Mouse (Mus musculus) cerebellum, adult 18-20 months (tissue): ENCODE measurements at regions not wholly inside any gene's neighbourhood (a gene's known extent, or its start where the extent isn't known, plus 50 kb on each side); places are given as distances from the start of the nearest gene placed in this dataset.

Experiments
- DNase-seq, 2 experiments: peaks; one replicate each; pipeline ENCODE4 v3.0.0; 2021

DNA sequence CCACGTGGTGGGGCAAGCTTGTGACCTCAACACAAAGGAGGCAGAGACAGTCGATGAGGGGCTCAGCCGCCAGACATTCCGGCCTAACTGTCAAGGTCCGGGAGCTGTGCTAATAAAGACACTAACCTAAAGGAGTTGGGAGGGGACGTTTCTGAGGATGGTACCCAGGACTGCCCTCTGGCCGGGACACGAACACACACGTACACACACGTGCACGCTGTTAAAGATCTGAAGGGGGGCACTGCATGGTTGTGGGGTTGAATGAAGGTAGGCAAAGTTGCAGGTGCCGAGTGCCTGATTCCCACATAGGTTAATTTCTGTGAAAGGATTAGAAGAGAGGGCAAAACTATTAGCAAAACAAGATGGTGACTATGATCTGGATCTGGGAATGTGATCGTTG lies 65.4 kb upstream of the Mitf start:
- no peak for DNase-seq

DNA sequence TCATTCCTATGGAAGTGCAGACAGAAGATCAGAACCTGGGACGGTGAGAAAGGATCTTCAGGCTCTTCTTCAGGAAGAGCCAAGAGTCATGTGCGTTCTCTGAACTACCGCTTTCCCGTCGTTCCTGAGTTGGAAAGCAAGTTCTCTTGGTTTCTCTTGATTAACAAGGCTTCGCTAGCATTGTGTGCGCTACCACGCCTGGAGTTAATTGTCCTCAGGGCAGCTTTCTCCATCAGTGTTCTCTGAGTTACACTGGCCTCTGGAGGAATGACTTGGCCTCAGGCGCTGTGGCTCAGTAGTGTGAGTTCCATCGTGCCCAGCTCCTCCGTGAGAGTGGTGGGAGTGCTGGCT lies 66.0 kb upstream of the Mitf start:
- no peak for DNase-seq

DNA sequence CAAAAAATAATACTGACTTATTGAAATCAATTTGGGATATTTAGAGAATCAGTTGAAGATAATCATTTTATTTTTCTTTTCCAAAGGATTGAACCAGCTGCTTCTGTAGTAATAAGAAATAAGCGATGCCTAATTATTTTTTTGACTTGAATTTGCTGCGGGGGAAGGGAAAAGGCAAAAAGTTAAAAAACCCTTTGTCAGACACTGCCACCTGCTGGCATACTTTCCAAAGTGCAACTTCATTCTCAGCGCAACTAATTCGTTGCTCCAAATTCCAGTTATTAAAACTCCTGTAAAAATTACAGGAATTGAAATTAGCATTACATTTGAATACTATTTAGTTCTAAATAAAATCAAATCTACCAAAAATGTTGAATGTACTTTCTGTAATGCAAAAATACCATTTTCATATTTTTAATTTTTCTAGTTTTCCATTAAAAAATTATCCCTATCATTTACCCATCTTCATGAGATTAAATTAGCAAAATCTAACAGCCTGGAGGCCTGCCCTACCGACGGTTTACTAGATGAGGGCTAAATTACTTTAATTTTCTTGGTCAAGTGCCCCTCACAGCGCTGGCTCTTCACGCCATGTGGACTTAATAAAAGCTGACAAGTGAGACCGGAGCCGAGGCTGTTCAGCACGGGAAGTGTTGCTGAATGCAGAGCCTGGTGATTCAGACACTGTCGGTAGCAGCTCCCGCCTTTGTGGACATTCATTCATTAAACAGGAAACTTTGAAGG lies 66.6 kb upstream of the Mitf start:
- peak; percentile 19 to 57 for DNase-seq

DNA sequence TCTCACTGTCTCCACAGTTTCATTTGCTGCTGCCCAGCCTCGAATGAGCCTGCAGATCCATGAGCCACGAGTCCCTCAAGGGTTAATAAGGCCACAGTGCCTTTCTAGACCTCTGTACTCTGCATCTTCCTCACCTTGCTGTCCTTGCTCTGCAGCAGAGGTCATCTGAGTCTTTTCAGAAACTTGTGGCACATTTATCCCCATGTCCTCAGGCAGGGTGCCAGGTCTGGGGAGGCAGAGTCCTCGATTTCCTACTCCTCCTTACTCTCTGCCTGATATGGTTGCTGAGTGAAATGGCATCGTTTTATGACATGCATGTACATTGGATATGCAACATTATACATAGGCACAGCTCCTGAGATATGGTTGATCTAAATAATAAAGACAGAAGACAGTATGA lies 68.0 kb upstream of the Mitf start:
- DNase-seq: no peak

DNA sequence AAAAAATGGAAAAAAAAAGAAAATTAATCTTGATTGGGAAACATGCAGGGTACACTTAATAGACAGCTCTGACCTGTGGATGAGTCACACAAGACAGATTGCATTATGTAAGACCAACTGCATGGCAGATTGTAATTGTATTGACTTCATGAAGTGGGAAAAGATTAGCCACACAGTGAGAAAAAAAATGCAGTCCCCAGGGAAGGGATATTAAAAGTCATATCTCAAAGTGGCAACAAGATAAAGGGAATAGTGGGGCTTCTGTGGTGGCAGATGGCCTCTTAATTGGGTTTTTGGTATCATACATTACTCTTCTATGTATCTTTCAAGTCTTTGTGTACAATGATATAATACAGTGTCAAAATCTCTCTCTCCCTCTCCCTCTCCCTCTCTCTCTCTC lies 76.0 kb upstream of the Mitf start:
- DNase-seq: no peak

DNA sequence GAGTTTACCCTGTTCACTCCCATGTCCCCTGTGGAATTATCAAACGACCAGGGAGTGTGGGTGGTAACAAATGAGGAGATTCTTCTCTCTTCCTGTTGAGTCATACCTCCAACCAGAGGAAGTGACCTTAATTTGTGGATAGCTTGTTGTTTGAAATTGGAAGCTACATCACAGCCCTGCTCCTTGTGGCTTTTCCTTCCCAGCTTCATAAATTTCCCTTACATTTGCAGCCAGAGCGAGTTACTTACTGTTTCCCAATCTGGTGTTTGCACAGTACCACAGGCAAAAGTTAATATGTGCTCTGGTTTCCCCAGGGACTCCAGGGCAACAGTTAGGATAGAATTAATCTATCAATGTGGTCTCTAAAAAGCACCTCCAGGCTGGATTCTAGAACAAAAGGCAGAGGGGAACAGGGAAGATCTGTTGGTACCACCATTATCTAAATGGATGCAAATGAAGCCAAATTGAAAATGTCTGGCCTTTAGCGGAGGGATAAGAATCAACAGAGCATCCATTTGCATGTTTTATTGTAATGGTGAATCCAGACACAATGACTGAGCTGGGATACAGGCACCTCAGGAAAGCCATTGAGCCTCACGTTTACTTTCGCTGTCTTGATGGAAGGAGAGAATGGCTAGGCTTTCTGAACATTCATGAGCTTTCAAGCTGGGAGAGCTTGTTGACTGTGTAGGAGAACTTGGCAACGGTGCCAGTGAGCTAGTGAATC lies 88.5 kb upstream of the Mitf start:
- DNase-seq: no peak

DNA sequence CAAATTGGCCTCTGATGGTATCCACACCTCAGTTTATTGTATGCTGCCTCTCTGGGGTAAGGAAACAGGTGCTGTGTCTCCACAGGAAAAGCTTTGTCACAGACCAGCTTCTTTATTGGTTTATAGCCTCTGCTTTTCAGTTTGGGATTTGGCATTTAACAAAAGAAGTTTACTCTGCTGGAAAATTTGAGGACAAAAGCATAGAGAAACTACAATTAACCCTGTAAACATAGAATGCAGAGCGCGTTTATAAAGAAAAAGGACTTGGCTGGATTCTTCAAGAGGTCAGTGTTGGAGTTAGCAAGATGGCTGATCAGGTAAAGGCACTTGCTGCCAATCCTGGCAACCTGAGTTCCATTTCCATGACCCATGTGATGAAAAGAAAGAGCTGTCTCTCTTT lies 90.1 kb upstream of the Frmd4b start:
- DNase-seq: no peak

DNA sequence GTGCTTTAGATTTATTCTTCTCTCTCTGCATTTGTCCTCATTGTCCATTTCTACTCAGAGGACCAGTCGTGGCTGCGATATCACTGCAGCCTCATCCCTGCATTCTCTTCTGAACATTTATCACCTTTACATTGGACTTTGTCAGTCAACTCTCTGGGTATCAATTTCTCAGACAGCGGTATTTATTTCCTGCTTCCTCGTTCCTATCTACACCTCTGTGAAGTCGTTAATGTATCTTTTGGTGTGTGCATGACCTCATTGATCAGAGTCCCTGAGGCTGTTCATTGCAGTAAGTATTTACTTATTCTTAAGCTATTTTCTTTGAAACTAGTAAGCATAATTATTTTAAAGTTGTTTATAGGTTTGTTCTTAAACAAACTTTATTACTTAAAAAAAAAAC lies 87.0 kb upstream of the Frmd4b start:
- no peak for DNase-seq

DNA sequence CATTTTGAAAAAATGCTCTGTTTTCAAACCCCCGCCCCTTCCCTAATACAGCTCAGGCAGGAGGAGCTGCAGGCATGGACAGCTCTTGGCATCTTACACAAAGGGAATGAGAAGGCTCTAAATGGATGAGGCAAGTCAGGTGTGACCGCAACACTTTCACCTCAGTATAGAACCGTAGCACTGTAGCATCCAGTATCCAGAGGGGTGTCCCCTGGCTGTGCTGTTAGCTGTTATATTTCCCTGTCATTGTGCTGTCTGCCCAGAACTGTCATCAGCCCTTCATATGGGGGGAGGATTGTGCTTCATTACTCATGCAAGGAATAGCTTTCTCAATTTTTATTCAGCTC lies 82.4 kb upstream of the Frmd4b start:
- DNase-seq: no peak

DNA sequence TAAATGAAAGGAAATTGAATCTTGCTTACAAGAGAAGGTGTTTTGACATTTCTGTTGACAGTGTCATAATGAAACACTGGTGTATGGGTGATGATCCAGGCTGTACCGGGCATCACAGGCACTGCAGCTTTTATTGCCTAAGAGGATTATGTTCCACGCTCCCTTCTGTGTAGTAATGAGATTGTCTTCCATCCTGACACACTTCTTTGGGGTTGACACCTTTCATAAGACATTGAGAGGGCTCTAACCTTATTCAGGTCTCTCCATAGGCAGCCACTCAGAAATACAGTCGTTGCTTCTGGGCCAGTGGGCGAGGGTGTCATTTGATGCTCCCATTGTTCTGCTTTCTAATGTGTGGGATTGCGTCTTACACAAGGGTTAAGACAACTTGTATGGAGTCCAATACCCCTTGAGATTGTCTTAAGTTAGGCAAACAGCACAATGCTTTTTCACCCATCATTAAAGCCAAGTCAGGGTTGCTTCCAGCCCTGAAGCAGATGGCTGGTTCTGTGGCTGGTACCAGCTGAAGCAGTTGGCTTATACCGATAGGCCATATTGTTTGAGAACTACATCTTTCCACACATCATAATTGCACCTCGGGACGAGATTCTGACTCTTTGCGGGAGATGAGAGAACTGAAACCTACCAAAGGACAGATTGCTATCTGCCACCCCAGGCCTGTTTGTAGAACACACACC lies 81.9 kb upstream of the Frmd4b start:
- no peak for DNase-seq

DNA sequence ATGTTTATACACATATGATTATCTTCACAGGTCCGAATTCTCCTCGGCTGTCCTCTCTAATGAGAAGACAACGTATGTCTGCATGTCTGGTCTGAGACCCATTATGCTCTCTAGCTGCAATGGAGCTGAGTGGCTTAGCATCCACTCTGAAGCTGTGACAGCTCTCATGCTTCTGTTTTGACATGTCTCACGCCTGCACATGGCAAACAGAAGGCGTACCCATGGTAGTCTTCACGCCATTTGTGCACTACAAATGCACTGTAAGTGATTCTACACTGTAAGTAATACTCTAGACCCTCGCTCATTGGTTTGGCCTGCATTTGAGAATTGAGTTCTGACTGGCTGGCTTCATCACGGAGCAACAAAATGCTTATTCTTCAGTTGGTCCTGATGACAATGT lies 75.9 kb upstream of the Frmd4b start:
- no peak for DNase-seq

DNA sequence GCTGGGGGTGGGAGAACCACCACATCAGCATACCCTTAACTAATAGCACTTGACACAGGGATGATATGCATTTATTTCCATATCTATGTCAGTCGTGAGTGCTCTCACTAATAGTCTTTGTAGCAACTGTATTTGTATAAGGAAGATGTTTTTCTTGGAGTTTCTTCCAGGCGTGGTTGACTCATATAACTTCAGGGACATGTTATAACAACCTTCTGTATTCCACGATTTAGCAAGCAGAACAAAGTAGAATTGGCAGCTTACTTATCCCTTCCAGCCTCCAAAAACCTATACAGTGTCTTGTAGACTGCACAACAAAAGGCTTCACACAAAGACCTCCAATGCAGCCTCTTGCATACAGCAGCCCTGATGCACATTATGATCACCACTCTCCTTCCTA lies 73.8 kb upstream of the Frmd4b start:
- no peak for DNase-seq

DNA sequence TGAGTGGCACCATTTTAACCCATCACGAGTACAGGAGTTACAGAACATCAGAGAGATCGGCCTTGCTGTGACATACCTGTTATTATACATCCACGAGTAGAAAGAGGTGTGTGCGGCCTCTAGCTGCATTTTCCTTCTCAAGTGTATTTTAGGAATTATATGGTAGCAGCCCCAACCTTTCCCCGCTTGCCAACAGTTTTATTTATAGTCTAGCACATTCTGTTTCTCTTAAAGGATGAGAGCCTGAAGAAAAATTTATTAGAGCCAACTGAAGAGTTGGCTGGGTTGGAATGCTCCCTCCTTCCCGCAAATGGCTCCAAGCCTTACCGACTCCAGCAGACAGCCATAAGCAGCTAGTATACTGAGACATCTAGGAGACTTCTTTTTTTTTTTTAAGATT lies 67.0 kb upstream of the Frmd4b start:
- no peak for DNase-seq

DNA sequence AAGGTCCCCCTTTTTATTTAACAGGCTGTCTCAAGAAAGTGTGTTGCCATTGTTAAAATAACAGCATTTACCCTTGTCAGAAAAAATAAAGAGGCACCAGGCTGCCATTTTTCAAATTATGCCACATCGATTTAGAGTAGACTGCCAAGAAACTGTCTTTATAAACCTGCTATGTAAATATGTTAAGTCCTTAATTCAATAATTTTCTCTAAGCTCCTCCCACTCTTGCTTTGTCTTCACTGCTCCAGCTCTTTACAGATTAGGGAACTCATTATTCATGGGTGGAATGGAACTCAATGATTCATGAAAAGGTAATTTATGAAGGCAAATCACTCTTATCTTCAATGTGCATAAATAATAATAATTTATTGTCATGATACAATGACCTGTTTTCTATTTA lies 64.9 kb upstream of the Frmd4b start:
- DNase-seq: no peak

DNA sequence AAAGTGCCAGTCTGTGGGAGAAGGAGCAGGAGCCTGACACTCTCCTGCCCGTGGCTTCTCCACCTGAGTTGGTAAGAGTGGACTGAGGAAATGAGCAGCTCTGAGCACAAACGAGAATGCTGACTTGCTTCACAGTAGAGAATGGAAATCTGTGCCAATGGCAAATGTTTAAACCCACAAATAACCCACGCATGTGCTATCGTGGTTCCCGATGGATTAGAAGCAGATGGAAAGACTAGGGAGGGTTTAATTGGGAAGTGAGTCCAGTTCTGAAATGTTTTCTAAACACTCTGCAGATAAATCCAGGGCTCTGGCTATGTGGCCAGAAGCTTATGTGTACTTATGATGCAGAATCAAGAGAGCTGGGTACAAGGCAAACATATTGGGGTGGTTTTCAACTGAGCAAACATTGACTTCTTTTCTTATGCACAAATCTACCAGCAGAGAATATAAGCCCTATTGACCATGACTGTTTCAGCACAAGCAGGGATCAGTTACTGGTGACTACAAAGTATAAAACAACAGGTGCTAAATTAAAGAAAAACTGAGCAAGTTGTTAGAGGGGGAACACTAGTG lies 57.9 kb upstream of the Frmd4b start:
- no peak for DNase-seq

DNA sequence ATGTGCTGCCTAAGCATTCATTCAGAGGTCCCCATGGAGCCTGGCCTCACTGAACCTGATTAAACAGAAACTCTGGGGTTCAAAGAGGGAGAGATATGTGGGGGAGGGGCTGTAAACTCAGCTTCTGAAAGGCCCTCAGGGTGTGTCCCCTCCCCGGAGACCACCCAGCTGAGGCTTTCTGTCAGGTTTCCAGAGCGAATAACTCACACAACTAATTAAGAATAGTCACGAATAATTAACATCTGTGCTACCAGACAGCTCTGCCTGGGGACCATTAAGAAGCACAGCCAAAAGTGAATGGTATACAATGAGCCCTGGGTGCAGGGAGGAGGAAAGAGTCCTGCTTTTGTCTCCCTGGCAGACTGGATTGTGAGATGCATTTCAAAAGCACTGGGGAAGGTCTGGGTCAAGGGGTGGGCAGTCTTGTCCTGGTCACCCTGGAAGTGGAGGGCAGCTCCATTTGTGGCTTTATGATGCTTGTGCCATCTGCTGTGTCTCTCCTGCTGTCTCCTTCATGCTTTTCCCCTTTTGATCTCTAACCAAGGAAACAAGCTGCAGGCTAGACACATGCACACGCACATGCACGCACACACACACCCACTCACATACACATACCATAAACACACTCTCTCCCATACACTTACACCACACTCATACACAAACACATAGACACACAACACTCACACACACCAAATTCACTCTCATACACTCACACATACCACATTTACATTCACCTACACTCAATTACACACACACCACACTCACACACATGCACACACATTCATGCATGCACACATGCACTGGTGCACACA lies 49.7 kb upstream of the Frmd4b start:
- DNase-seq: no peak
